Mouse (Mus musculus) lung, postnatal 0 days (tissue): ENCODE measurements at regions not wholly inside any gene's neighbourhood (a gene's known extent, or its start where the extent isn't known, plus 50 kb on each side); places are given as distances from the start of the nearest gene placed in this dataset.

Experiments used
- ATAC-seq: fragments of 200-750 bp; cut with Nextera tagmentation; 2 replicates; pipeline ENCODE4 v1.8.0; 2017; ENCODE audit warnings: moderate library complexity
- DNase-seq: peaks from one replicate; pipeline ENCODE4 v3.0.0-alpha.2; 2016; ENCODE audit warnings: low spot score
- H3K27ac ChIP-seq: fragments of 300-500 bp; sonication (generic); 2 replicates; pipeline ENCODE4 v1.5.1; 2014; ENCODE audit warnings: antibody characterized with exemption, mild to moderate bottlenecking, low read length, mixed read lengths
- H3K27me3 ChIP-seq: fragments of 300-500 bp; sonication (generic); replicated peaks from 2 replicates; pipeline ENCODE4 v1.6.1; 2014; ENCODE audit warnings: low read length, mixed read lengths; ENCODE audit not compliant: insufficient read depth
- H3K36me3 ChIP-seq: fragments of 300-500 bp; sonication (generic); 2 replicates; pipeline ENCODE4 v1.6.1; 2014; ENCODE audit warnings: low read length, mixed read lengths; ENCODE audit not compliant: insufficient read depth
- H3K4me1 ChIP-seq: fragments of 300-500 bp; sonication (generic); 2 replicates; pipeline ENCODE4 v1.6.1; 2014; ENCODE audit warnings: antibody characterized with exemption, low read depth, low read length, mixed read lengths; ENCODE audit not compliant: insufficient read depth
- H3K4me2 ChIP-seq: fragments of 300-500 bp; sonication (generic); replicated peaks from 2 replicates; pipeline ENCODE4 v1.6.1; 2014; ENCODE audit warnings: low read depth, mild to moderate bottlenecking, low read length, moderate library complexity, mixed read lengths
- H3K4me3 ChIP-seq: fragments of 300-500 bp; sonication (generic); 2 replicates; pipeline ENCODE4 v1.5.1; 2014; ENCODE audit warnings: low read depth, low read length
- H3K9ac ChIP-seq: fragments of 300-500 bp; sonication (generic); replicated peaks from 2 replicates; pipeline ENCODE4 v1.6.1; 2014; ENCODE audit warnings: low read depth, mild to moderate bottlenecking
- H3K9me3 ChIP-seq: fragments of 300-500 bp; sonication (generic); 2 replicates; pipeline ENCODE4 v1.6.1; 2016; ENCODE audit warnings: low read length, mixed read lengths
- CTCF ChIP-seq: IDR thresholded peaks from 2 replicates; pipeline ENCODE4 v1.5.1; 2016; ENCODE audit warnings: antibody characterized with exemption, mild to moderate bottlenecking
- EP300 ChIP-seq: IDR thresholded peaks from 2 replicates; pipeline ENCODE4 v1.6.1; 2016; ENCODE audit warnings: antibody characterized with exemption, mild to moderate bottlenecking, control low read depth
- WGBS: fragments of 180-500 bp; shearing (Covaris S2); extraction: QIAGEN DNeasy Blood & Tissue Kit; methylation state at CpG from one replicate; pipeline ENCODE4 v1.1.7; 2014; 5-methylcytosine and 5-hydroxymethylcytosine counted together

- DNase-seq (no peak), ATAC-seq (no peak)
- Histone ChIP-seq H3K4me1 (0 out of 2 replicates have a peak, but pooled peaks cover 3% of the 10 kb centered on the region), H3K9me3 (no peaks in the 10 kb centered on the region), H3K27ac (no peak overlapping the region), H3K9ac (no peak overlapping the region), H3K4me2 (no peak overlapping the region), H3K4me3 (no peak overlapping the region), H3K36me3 (no peaks in the 10 kb centered on the region), H3K27me3 (no peaks in the 10 kb centered on the region)
- no peak for TF ChIP-seq CTCF
- 78% methylated on average over 8 of the region's 8 CpGs for WGBS
These were observed 808.0 kb upstream of the Pou3f3 start for GRCm38 (mm10) chr1:41887556-41887955.

DNA sequence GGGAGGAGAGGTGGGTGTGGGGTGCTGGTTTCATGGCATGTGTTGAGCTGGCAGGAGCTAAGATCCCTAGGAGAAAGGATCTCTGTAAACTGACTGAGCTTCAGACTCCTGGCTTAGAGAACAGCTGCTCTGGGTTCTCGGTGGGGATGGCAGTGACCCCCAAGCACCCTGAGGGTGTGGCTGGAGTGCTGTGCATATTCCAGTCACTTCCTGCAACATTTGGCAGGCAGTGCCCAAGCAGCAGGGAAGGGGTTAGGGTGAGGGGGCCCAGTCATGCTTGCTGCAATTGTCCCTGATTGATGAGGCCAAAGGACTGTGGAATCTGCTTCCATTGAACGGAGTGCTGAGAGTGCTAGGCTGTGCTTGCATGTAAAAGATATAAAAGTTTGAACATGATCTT lies 807.4 kb upstream of the Pou3f3 start:
- H3K27ac ChIP-seq, result no peak overlapping the region

DNA sequence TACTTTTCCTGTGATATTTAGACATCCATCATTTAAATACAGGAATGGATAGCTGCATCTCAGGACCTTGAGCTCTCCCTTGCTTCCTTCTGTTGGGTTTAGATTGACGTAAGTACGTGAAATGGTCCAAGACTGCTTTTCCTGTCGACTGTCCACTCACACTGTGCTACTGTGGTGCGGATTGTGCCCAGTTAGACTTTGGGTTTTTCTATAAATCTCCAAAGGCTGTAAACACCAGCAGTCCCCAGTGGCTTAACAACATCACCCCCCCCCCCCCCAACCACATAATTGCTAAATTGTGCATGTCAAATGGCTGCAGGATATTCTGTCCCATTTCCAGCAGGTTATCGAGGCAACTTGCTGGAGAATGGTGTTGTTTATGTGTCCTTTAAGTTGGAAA lies 806.6 kb upstream of the Pou3f3 start:
- no peak overlapping the region for H3K27ac ChIP-seq
- DNase-seq, result no peak
- H3K4me3 ChIP-seq, result no peak overlapping the region
- no peaks in the 10 kb centered on the region for H3K9me3 ChIP-seq
- no peak overlapping the region for H3K4me2 ChIP-seq
- H3K4me1 ChIP-seq, result 0 out of 2 replicates have a peak, but pooled peaks cover 3% of the 10 kb centered on the region
- TF ChIP-seq CTCF, result no peak
- no peaks in the 10 kb centered on the region for H3K27me3 ChIP-seq
- 65% methylated on average over 5 of the region's 5 CpGs for WGBS
- no peak for ATAC-seq
- H3K36me3 ChIP-seq, result no peaks in the 10 kb centered on the region
- no peak overlapping the region for H3K9ac ChIP-seq

More for the DNA sequence above, 807.4 kb upstream of the Pou3f3 start:
- Histone ChIP-seq H3K4me2 (no peak overlapping the region), H3K9ac (no peak overlapping the region), H3K9me3 (no peaks in the 10 kb centered on the region), H3K4me1 (0 out of 2 replicates have a peak, but pooled peaks cover 3% of the 10 kb centered on the region), H3K4me3 (no peak overlapping the region), H3K27me3 (no peaks in the 10 kb centered on the region), H3K36me3 (no peaks in the 10 kb centered on the region)
- no peak for ATAC-seq
- DNase-seq, result peak; percentile 5
- no peak for TF ChIP-seq EP300
- no peak for TF ChIP-seq CTCF
- 13% methylated on average over 2 of the region's 2 CpGs for WGBS

DNA sequence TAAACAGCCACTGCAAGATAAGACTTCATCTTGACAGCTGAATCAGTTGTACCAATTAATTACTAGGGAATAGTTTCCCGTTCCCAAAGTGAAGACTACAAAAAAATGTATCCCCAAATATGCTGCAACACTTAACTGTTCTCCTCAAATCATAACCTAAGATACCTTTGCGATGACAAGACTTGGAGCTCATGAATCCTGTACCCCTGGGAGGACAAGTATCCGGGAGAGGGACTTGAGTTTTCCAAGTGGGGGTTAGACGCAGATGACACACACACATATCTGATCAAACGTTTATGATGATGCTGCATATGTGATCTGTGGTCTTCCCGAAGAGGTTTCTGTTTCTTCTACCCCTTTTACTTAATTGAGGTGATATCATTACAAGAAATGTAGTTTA lies 805.6 kb upstream of the Pou3f3 start:
- H3K27ac ChIP-seq, result no peak overlapping the region
- ATAC-seq (no peak), DNase-seq (no peak)
- H3K9ac ChIP-seq, result no peak overlapping the region
- TF ChIP-seq EP300 (no peak), CTCF (no peak)
- no peaks in the 10 kb centered on the region for H3K36me3 ChIP-seq
- 0 out of 2 replicates have a peak, but pooled peaks cover 3% of the 10 kb centered on the region for H3K4me1 ChIP-seq
- WGBS, result 75% methylated on average over 6 of the region's 6 CpGs
- no peaks in the 10 kb centered on the region for H3K27me3 ChIP-seq
- H3K4me3 ChIP-seq, result no peak overlapping the region
- H3K4me2 ChIP-seq, result no peak overlapping the region
- H3K9me3 ChIP-seq, result no peaks in the 10 kb centered on the region

DNA sequence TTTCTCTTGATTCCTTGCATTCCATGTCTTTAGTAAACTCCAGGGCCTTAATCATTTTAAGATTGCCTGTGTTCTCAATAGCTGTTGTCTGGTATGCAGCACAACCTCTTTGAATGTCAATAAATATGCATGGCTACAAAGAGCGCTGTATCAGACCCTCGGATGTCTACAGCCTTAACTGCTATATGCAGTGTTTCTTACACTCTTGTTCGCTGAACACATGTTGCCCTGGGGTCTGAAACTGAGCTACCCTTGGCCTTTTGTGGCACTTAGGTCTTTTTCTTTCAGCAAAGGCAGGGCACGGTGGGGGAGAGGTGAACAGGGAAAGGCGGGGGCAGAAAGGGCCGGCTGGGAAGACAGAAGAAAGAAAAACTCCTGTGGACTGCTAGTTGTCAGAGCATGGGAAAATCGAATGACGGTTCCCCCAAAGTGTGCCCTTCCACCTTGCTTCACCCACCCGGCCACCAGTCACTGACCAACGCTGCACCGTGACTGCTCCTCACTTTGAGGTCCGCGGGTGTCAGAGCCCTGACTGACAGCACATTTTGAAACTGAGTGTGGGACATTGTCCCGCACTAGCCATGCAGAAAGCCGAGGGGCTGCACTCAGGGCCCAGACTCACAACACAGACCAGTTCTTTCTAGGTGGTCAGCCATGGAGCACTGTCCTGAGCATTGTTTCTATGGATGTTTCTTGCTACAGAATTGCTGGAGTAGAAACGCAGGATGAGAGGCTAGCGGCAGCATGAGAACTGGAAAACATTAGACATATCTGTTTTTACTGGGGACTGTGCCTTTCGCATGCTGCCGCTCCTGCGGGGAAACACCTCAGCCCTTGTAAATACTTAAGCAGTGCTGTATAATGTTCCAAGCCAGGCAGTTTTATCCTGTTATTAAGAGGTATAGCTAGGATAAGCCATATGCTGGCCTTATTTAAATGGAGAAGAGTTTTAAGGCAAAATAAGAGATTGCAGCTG lies 804.6 kb upstream of the Pou3f3 start:
- H3K27ac ChIP-seq, result no peak overlapping the region
- H3K4me1 ChIP-seq, result 0 out of 2 replicates have a peak, but pooled peaks cover 3% of the 10 kb centered on the region
- TF ChIP-seq CTCF (no peak), EP300 (no peak)
- H3K36me3 ChIP-seq, result no peaks in the 10 kb centered on the region
- H3K9me3 ChIP-seq, result no peaks in the 10 kb centered on the region
- no peaks in the 10 kb centered on the region for H3K27me3 ChIP-seq
- H3K9ac ChIP-seq, result no peak overlapping the region
- no peak overlapping the region for H3K4me2 ChIP-seq
- WGBS, result 80% methylated on average over 20 of the region's 20 CpGs
- no peak for ATAC-seq
- no peak overlapping the region for H3K4me3 ChIP-seq
- DNase-seq, result no peak

GRCm38 (mm10) chr1:41891730-41892129 lies 803.8 kb upstream of the Pou3f3 start:
- 91% methylated on average over 11 of the region's 11 CpGs for WGBS
- DNase-seq (no peak), ATAC-seq (no peak)
- H3K9ac ChIP-seq, result no peak overlapping the region
- H3K36me3 ChIP-seq, result no peaks in the 10 kb centered on the region
- TF ChIP-seq EP300 (no peak), CTCF (no peak)
- no peaks in the 10 kb centered on the region for H3K27me3 ChIP-seq
- H3K4me1 ChIP-seq, result 0 out of 2 replicates have a peak, but pooled peaks cover 3% of the 10 kb centered on the region
- no peak overlapping the region for H3K4me3 ChIP-seq
- H3K27ac ChIP-seq, result no peak overlapping the region
- no peak overlapping the region for H3K4me2 ChIP-seq
- H3K9me3 ChIP-seq, result no peaks in the 10 kb centered on the region
